Mouse (Mus musculus): ENCODE data around the gene Scfd2. TPM values are rescaled to one million over a fixed set of nuclear protein-coding genes. Genes with fewer than 3 reads are reported as not detected.
A peak's percentile ranks its signal among the peaks of the same experiment; 100 is the strongest.

Scfd2 gene
- polyA plus RNA-seq, 1 experiment: 14.9 TPM

DNA sequence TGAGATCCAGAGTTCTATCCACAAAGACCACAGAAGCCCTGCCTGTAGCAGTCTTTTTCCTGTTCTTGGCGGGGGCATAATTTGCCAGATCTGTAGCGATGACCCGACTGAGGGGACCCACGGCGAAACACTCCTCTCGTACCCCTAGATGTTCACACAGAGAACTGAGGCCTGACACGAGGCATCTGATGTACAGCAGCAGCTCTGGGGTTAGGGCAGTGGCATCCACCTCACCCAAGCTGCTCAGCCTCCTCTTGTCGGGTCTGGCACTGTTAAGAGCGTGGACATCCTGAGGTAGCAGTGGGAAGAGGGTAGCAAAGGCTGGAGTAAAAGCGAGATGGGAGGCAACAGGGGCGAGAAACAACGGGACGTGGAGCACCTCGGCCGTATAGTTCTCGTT, 774 bp downstream of the Scfd2 start:
- no peaks in the 10 kb centered on the region for H3K27me3 ChIP-seq (ENCODE audit: control insufficient read depth, insufficient read depth, low read length)
- H3K27ac ChIP-seq (ENCODE audit: control insufficient read depth, insufficient read depth, low read depth, low read length): no peak overlapping the region; the same call in 1 of the 2 replicates
- H3K36me3 ChIP-seq (ENCODE audit: control insufficient read depth, insufficient read depth, low read length): no peaks in the 10 kb centered on the region
- TF ChIP-seq POLR2A (IDR thresholded peaks at IDR 0.05; ENCODE audit: control insufficient read depth, low read depth, low read length) (no peak), CTCF (IDR thresholded peaks at IDR 0.05; ENCODE audit: control insufficient read depth, insufficient read depth, insufficient replicate concordance, low read depth, low read length) (0 out of 2 replicates have a peak, but pooled peaks have one; percentile 1)
- H3K4me1 ChIP-seq (ENCODE audit: control insufficient read depth, insufficient read depth, low read length): peaks cover 8% of the 10 kb centered on the region
- H3K4me3 ChIP-seq (ENCODE audit: control insufficient read depth, low read depth, low read length): peak overlapping the region; percentile 98

- Histone ChIP-seq H3K27ac (ENCODE audit: control insufficient read depth, insufficient read depth, low read depth, low read length) (no peak overlapping the region), H3K36me3 (ENCODE audit: control insufficient read depth, insufficient read depth, low read length) (no peaks in the 10 kb centered on the region)
- TF ChIP-seq POLR2A (IDR thresholded peaks at IDR 0.05; ENCODE audit: control insufficient read depth, low read depth, low read length): no peak
- no peak for TF ChIP-seq CTCF (IDR thresholded peaks at IDR 0.05; ENCODE audit: control insufficient read depth, insufficient read depth, insufficient replicate concordance, low read depth, low read length)
These were observed 4.5 kb downstream of the Scfd2 start for GRCm38 (mm10) chr5:74527025-74527424.

GRCm38 (mm10) chr5:74511686-74512085, 19.9 kb downstream of the Scfd2 start:
- Histone ChIP-seq H3K4me3 (ENCODE audit: control insufficient read depth, low read depth, low read length) (no peak overlapping the region), H3K27me3 (ENCODE audit: control insufficient read depth, insufficient read depth, low read length) (no peaks in the 10 kb centered on the region), H3K4me1 (ENCODE audit: control insufficient read depth, insufficient read depth, low read length) (no peaks in the 10 kb centered on the region), H3K27ac (ENCODE audit: control insufficient read depth, insufficient read depth, low read depth, low read length) (no peak overlapping the region), H3K36me3 (ENCODE audit: control insufficient read depth, insufficient read depth, low read length) (no peaks in the 10 kb centered on the region)
- TF ChIP-seq POLR2A (IDR thresholded peaks at IDR 0.05; ENCODE audit: control insufficient read depth, low read depth, low read length) (no peak), CTCF (IDR thresholded peaks at IDR 0.05; ENCODE audit: control insufficient read depth, insufficient read depth, insufficient replicate concordance, low read depth, low read length) (no peak)

More at GRCm38 (mm10) chr5:74527025-74527424, 4.5 kb downstream of the Scfd2 start:
- Histone ChIP-seq H3K4me3 (ENCODE audit: control insufficient read depth, low read depth, low read length) (no peak overlapping the region), H3K27me3 (ENCODE audit: control insufficient read depth, insufficient read depth, low read length) (no peaks in the 10 kb centered on the region), H3K4me1 (ENCODE audit: control insufficient read depth, insufficient read depth, low read length) (peaks cover 7% of the 10 kb centered on the region)

DNA sequence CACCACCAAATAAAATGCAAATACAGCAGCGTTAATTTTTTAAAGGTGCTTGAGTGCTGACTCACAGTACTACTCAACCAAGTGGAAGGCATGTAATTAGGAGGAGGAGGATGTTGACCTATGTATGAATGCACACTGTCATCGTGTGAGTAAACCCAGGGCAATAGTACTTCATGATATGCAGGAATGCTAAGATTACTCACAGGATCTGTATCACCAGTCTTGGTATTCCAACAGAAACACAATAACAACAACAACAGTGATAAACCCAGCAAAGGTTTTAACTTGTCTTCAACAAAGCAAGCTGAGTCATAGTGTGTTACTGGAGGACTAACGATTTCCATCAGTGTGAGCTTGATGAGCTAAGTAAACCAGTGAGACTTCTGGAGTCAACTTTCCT, 38.9 kb downstream of the Scfd2 start:
- no peaks in the 10 kb centered on the region for H3K27me3 ChIP-seq (ENCODE audit: control insufficient read depth, insufficient read depth, low read length)
- no peak overlapping the region for H3K4me3 ChIP-seq (ENCODE audit: control insufficient read depth, low read depth, low read length)
- H3K36me3 ChIP-seq (ENCODE audit: control insufficient read depth, insufficient read depth, low read length): no peaks in the 10 kb centered on the region
- H3K27ac ChIP-seq (ENCODE audit: control insufficient read depth, insufficient read depth, low read depth, low read length): no peak overlapping the region
- H3K4me1 ChIP-seq (ENCODE audit: control insufficient read depth, insufficient read depth, low read length): no peaks in the 10 kb centered on the region
- no peak for TF ChIP-seq POLR2A (IDR thresholded peaks at IDR 0.05; ENCODE audit: control insufficient read depth, low read depth, low read length)
- no peak for TF ChIP-seq CTCF (IDR thresholded peaks at IDR 0.05; ENCODE audit: control insufficient read depth, insufficient read depth, insufficient replicate concordance, low read depth, low read length)

DNA sequence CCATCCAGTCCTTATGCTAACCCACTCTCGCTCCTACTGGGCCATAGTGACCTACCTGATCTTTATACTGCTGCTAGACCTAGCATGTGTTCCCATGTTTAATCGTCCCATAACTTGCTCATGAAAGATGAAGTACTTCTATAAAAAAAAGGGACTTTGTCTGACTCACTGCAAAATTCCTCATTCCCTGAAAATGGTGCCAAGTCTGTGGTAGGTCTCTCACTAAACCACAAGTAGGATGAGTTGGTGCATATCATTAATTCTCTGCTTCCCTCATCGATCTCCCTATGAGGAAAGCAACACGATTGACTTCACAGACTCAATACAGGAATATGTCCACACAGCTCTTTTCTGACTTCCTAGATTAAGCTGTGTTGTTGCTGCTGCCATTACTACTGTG, 46.9 kb downstream of the Scfd2 start:
- no peak overlapping the region for H3K4me3 ChIP-seq (ENCODE audit: control insufficient read depth, low read depth, low read length)
- H3K36me3 ChIP-seq (ENCODE audit: control insufficient read depth, insufficient read depth, low read length): no peaks in the 10 kb centered on the region
- no peaks in the 10 kb centered on the region for H3K27me3 ChIP-seq (ENCODE audit: control insufficient read depth, insufficient read depth, low read length)
- TF ChIP-seq CTCF (IDR thresholded peaks at IDR 0.05; ENCODE audit: control insufficient read depth, insufficient read depth, insufficient replicate concordance, low read depth, low read length) (no peak), POLR2A (IDR thresholded peaks at IDR 0.05; ENCODE audit: control insufficient read depth, low read depth, low read length) (no peak)
- H3K27ac ChIP-seq (ENCODE audit: control insufficient read depth, insufficient read depth, low read depth, low read length): no peak overlapping the region
- H3K4me1 ChIP-seq (ENCODE audit: control insufficient read depth, insufficient read depth, low read length): no peaks in the 10 kb centered on the region

DNA sequence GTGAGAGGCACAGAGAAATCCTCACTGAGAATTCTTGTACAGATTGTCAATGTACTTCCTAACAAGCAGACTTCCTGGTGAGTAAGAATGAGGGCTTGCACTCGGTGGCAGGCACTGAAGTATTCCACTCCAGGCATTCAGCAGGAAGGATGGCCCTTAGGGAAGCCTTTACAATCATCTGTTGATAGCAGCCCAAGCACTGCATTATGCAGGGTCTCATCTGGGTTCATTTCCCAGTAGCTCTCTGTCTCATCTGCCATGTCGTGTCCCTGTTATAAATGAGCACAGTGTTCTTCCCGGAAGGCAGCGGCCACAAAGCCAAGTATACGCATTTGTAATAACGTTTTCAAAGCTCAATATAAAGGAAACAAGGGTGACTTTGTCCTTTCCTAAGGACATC, 48.9 kb downstream of the Scfd2 start:
- no peaks in the 10 kb centered on the region for H3K27me3 ChIP-seq (ENCODE audit: control insufficient read depth, insufficient read depth, low read length)
- no peak for TF ChIP-seq CTCF (IDR thresholded peaks at IDR 0.05; ENCODE audit: control insufficient read depth, insufficient read depth, insufficient replicate concordance, low read depth, low read length)
- no peak for TF ChIP-seq POLR2A (IDR thresholded peaks at IDR 0.05; ENCODE audit: control insufficient read depth, low read depth, low read length)
- H3K4me3 ChIP-seq (ENCODE audit: control insufficient read depth, low read depth, low read length): no peak overlapping the region
- H3K4me1 ChIP-seq (ENCODE audit: control insufficient read depth, insufficient read depth, low read length): no peaks in the 10 kb centered on the region
- H3K36me3 ChIP-seq (ENCODE audit: control insufficient read depth, insufficient read depth, low read length): no peaks in the 10 kb centered on the region
- H3K27ac ChIP-seq (ENCODE audit: control insufficient read depth, insufficient read depth, low read depth, low read length): no peak overlapping the region

DNA sequence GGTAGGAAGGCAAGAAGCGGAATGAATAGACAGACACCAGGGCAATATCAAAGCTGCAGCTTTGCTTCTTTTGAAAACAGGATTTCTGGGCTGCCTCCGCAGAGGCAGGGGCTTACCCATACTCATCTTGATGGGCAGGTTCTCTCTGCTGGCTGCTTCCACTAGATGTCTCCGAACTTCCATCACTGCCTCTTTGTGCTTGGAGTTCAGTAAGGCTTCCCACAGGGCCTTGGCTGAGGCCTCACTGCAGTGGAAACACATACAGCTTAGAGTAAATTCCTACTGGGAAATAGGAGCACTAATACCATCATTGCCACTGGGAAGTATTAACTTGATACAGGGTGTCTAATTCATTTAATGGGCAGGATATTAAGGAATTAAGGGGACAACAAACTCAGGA, 49.5 kb downstream of the Scfd2 start:
- TF ChIP-seq CTCF (IDR thresholded peaks at IDR 0.05; ENCODE audit: control insufficient read depth, insufficient read depth, insufficient replicate concordance, low read depth, low read length): no peak
- TF ChIP-seq POLR2A (IDR thresholded peaks at IDR 0.05; ENCODE audit: control insufficient read depth, low read depth, low read length): no peak
- no peak overlapping the region for H3K27ac ChIP-seq (ENCODE audit: control insufficient read depth, insufficient read depth, low read depth, low read length)
- no peaks in the 10 kb centered on the region for H3K36me3 ChIP-seq (ENCODE audit: control insufficient read depth, insufficient read depth, low read length)
- no peaks in the 10 kb centered on the region for H3K4me1 ChIP-seq (ENCODE audit: control insufficient read depth, insufficient read depth, low read length)
- no peaks in the 10 kb centered on the region for H3K27me3 ChIP-seq (ENCODE audit: control insufficient read depth, insufficient read depth, low read length)
- H3K4me3 ChIP-seq (ENCODE audit: control insufficient read depth, low read depth, low read length): no peak overlapping the region

DNA sequence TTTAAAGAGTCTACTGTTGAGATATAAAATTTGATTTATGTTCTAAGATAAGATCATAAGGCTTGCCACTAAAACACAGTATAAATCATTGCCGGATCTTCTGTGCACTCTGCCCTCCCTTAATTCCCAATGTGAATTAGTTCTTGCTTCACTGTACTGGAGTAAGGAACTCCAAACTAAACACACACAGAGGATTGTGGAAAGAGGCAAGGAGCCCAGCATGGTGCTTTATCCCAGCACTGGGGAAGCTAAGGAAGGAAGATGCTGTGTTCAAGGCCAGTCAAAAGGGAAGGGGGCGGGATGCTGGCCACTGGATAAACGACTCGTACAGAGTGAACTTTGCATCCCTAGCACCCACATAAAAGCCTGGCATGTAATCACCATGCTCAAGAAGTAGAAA, 51.1 kb downstream of the Scfd2 start:
- TF ChIP-seq POLR2A (IDR thresholded peaks at IDR 0.05; ENCODE audit: control insufficient read depth, low read depth, low read length) (no peak), CTCF (IDR thresholded peaks at IDR 0.05; ENCODE audit: control insufficient read depth, insufficient read depth, insufficient replicate concordance, low read depth, low read length) (no peak)
- no peaks in the 10 kb centered on the region for H3K27me3 ChIP-seq (ENCODE audit: control insufficient read depth, insufficient read depth, low read length)

More for the DNA sequence above, 51.1 kb downstream of the Scfd2 start:
- no peak overlapping the region for H3K27ac ChIP-seq (ENCODE audit: control insufficient read depth, insufficient read depth, low read depth, low read length)
- no peaks in the 10 kb centered on the region for H3K36me3 ChIP-seq (ENCODE audit: control insufficient read depth, insufficient read depth, low read length)
- no peaks in the 10 kb centered on the region for H3K4me1 ChIP-seq (ENCODE audit: control insufficient read depth, insufficient read depth, low read length)
- no peak overlapping the region for H3K4me3 ChIP-seq (ENCODE audit: control insufficient read depth, low read depth, low read length)

All from testis, adult 2 months (tissue).